Mouse (Mus musculus) stomach, postnatal 0 days (tissue): ENCODE data around the gene Myt1l.

ENCODE experiments used
- CTCF ChIP-seq: IDR thresholded peaks from 2 replicates; pipeline ENCODE4 v1.5.1; 2016; ENCODE audit warnings: antibody characterized with exemption, low read depth, mild to moderate bottlenecking, moderate library complexity
- EP300 ChIP-seq: optimal IDR thresholded peaks from 2 replicates; pipeline ENCODE3; 2016; ENCODE audit warnings: antibody characterized with exemption

DNA sequence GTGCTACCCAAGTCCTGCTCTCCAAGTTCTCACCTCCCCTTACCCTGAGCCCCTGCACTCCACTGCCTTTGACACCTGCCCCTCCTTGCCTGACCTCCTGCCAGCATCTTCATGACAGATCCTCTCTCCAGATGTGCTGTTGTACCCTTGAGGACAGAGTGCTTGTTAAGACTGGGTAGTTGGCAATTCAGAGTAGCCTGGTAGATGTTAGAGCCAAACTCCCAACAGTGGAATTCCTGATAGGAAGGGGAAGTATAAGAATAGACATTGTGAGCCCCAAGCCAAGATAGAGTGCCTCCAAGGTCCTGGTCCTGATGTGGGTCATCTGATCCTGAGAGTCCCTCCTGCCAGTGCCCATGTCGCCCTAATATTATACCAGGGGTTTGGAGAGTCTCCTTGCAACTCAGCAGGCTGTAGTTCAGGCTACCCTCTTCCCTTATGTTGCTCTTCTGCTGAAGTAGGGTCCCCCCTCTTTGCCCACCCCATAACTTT is 345.1 kb downstream of the Myt1l start:
- no peak for TF ChIP-seq CTCF
- no peak for TF ChIP-seq EP300
